8 mouse cellular contexts compared by ENCODE assay signal in genomic region chr8:56550558-56551360, GRCm38 (mm10). TPM values are rescaled to one million over a fixed set of nuclear protein-coding genes. Genes with fewer than 3 reads are reported as not detected.
A peak's percentile ranks its signal among the peaks of the same experiment; 100 is the strongest.
DNase-seq lines count a peak whose midpoint lies in the region; ATAC-seq and TF ChIP-seq lines count a peak whose summit lies in the region.

Cep44 (minus strand) TSS chr8:56551047.
Fbxo8 (plus strand) TSS chr8:56551090.

- H3K79me2 ChIP-seq in heart, adult 2 months (replicated peaks; ENCODE audit: control insufficient read depth, insufficient read depth, low read length) = no peaks in the 10 kb centered on the region

- no peak for TF ChIP-seq CTCF in heart, adult 2 months (IDR thresholded peaks at IDR 0.05)

- H3K9ac ChIP-seq in embryonic facial prominence, embryonic 14.5 days (ENCODE audit: low read depth, low read length) = peak within 1 kb of the TSS; percentile 80
- peak within 1 kb of the TSS; percentile 98 for H3K9ac ChIP-seq in heart, adult 2 months (ENCODE audit: low read depth, low read length)
- peak within 1 kb of the TSS; percentile 83 for H3K9ac ChIP-seq in limb, embryonic 13.5 days
- peak within 1 kb of the TSS; percentile 87 for H3K9ac ChIP-seq in midbrain, embryonic 16.5 days (ENCODE audit: low read depth, low read length)

- intact Hi-C loops in heart, adult 2 months (cut with DNase I) = loop anchor here (10.0 kb wide), 1 partner anchor 954 kb away; no protein-coding TSS in a partner anchor

- ATAC-seq in embryonic facial prominence, embryonic 14.5 days (ENCODE audit: low read depth) = peak; percentile 91
- ATAC-seq in limb, embryonic 13.5 days (ENCODE audit: low FRiP score, low read depth) = peak; percentile 89
- ATAC-seq in midbrain, embryonic 16.5 days = peak; percentile 96

- H3K27ac ChIP-seq in embryonic facial prominence, embryonic 14.5 days (replicated peaks; ENCODE audit: low read depth, low read length) = peak within 1 kb of the TSS; percentile 89
- peak within 1 kb of the TSS; percentile 95 for H3K27ac ChIP-seq in heart, adult 2 months
- peak within 1 kb of the TSS; percentile 83 for H3K27ac ChIP-seq in limb, embryonic 13.5 days
- peak within 1 kb of the TSS; percentile 82 for H3K27ac ChIP-seq in midbrain, embryonic 16.5 days (ENCODE audit: low read length)

- H3K9me3 ChIP-seq in embryonic facial prominence, embryonic 14.5 days (ENCODE audit: control insufficient read depth, low read length) = no peaks in the 10 kb centered on the region
- no peaks in the 10 kb centered on the region for H3K9me3 ChIP-seq in limb, embryonic 13.5 days
- H3K9me3 ChIP-seq in midbrain, embryonic 16.5 days (replicated peaks; ENCODE audit: control insufficient read depth, low read length, poor library complexity, severe bottlenecking) = no peaks in the 10 kb centered on the region

- TF ChIP-seq POLR2A in heart, adult 2 months (IDR thresholded peaks at IDR 0.05; ENCODE audit: insufficient read depth, low read depth, low read length) = peak; percentile 66

- no peaks in the 10 kb centered on the region for H3K27me3 ChIP-seq in embryonic facial prominence, embryonic 14.5 days (replicated peaks; ENCODE audit: control insufficient read depth, insufficient read depth, low read length)
- no peaks in the 10 kb centered on the region for H3K27me3 ChIP-seq in heart, adult 2 months (ENCODE audit: control insufficient read depth, insufficient read depth, low read length)
- no peaks in the 10 kb centered on the region for H3K27me3 ChIP-seq in limb, embryonic 13.5 days
- H3K27me3 ChIP-seq in midbrain, embryonic 16.5 days (ENCODE audit: control insufficient read depth, insufficient read depth, low read depth, low read length) = no peaks in the 10 kb centered on the region

- peak within 1 kb of the TSS; percentile 80 for H3K4me3 ChIP-seq in embryonic facial prominence, embryonic 14.5 days (ENCODE audit: low read depth, low read length)
- H3K4me3 ChIP-seq in heart, adult 2 months = peak within 1 kb of the TSS; percentile 86
- H3K4me3 ChIP-seq in limb, embryonic 13.5 days = peak within 1 kb of the TSS; percentile 94
- peak within 1 kb of the TSS; percentile 82 for H3K4me3 ChIP-seq in midbrain, embryonic 16.5 days (ENCODE audit: low read depth, low read length)

- WGBS in embryonic facial prominence, embryonic 14.5 days = under 1% methylated on average over 44 of the region's 53 CpGs
- under 1% methylated on average over 53 of the region's 53 CpGs for WGBS in heart, adult 2 months
- under 1% methylated on average over 53 of the region's 53 CpGs for WGBS in limb, embryonic 13.5 days
- WGBS in midbrain, embryonic 16.5 days = 0% methylated on average over 53 of the region's 53 CpGs

- peaks cover 12% of the 10 kb centered on the region for H3K4me1 ChIP-seq in embryonic facial prominence, embryonic 14.5 days (ENCODE audit: control insufficient read depth, insufficient read depth, low read length)
- peaks cover 7% of the 10 kb centered on the region for H3K4me1 ChIP-seq in heart, adult 2 months (ENCODE audit: control insufficient read depth, insufficient read depth, low read length)
- H3K4me1 ChIP-seq in limb, embryonic 13.5 days = peaks cover 12% of the 10 kb centered on the region
- peaks cover 16% of the 10 kb centered on the region for H3K4me1 ChIP-seq in midbrain, embryonic 16.5 days (ENCODE audit: control insufficient read depth, insufficient read depth, low read length)

- H3K4me2 ChIP-seq in embryonic facial prominence, embryonic 14.5 days (ENCODE audit: low read depth, low read length) = peak within 1 kb of the TSS; percentile 59
- H3K4me2 ChIP-seq in limb, embryonic 13.5 days (replicated peaks) = peak within 1 kb of the TSS; percentile 72
- peak within 1 kb of the TSS; percentile 86 for H3K4me2 ChIP-seq in midbrain, embryonic 16.5 days (ENCODE audit: low read length)

- H3K36me3 ChIP-seq in embryonic facial prominence, embryonic 14.5 days (ENCODE audit: control insufficient read depth, insufficient read depth, low read length) = no peaks in the 10 kb centered on the region
- peaks cover 9% of the 10 kb centered on the region for H3K36me3 ChIP-seq in heart, adult 2 months (ENCODE audit: control insufficient read depth, insufficient read depth, low read length)
- H3K36me3 ChIP-seq in limb, embryonic 13.5 days = peaks cover 6% of the 10 kb centered on the region; the same call in 1 of the 2 replicates
- H3K36me3 ChIP-seq in midbrain, embryonic 16.5 days (ENCODE audit: control insufficient read depth, insufficient read depth, low read length) = no peaks in the 10 kb centered on the region

- peak; percentile 79 for DNase-seq in 3T3-L1 (ENCODE audit: low read depth, low spot score)
- peak; percentile 30 to 48 for DNase-seq in adrenal gland, postnatal 4 days (ENCODE audit: low spot score in 2 of 2)
- DNase-seq in embryonic facial prominence, embryonic 14.5 days (ENCODE audit: low spot score) = peak; percentile 97
- DNase-seq in heart, adult 2 months = peak; percentile 82 to 86
- DNase-seq in kidney, adult 8-10 months = peak; percentile 76 to 82
- DNase-seq in spleen, postnatal 10 days (ENCODE audit: low spot score in 2 of 2) = peak; percentile 78 to 86

- TF ChIP-seq EP300 in heart, adult 2 months (IDR thresholded peaks at IDR 0.05; ENCODE audit: insufficient read depth, low read depth, low read length) = no peak

RNA-seq across cellular contexts. Expression of gene Cep44, which starts in this region (rescaled TPM):
- total RNA-seq in adrenal gland, postnatal 4 days (2021) = 10 to 100 TPM; 38.1 to 45.4 TPM
- polyA plus RNA-seq in embryonic facial prominence, embryonic 14.5 days (2014; fragmentation: Nextera tagmentation; extraction: Ambion mirVana) = 25.9 and 31.1 TPM in 2 replicates
- total RNA-seq in heart, adult 2 months (2021) = 10 to 100 TPM; 10.2 to 12.2 TPM
- polyA plus RNA-seq in heart, adult 2 months (2012; rRNA removed) = 6.5 and 11.9 TPM in 2 replicates
- polyA plus RNA-seq in limb, embryonic 13.5 days (2015; fragmentation: Nextera tagmentation; extraction: Ambion mirVana) = 38.9 and 42.7 TPM in 2 replicates
- polyA plus RNA-seq in midbrain, embryonic 16.5 days (2015; fragmentation: Nextera tagmentation; extraction: Ambion mirVana) = 21.7 and 23.1 TPM in 2 replicates

RNA-seq across cellular contexts. Expression of gene Fbxo8, which starts in this region (rescaled TPM):
- total RNA-seq in adrenal gland, postnatal 4 days (2021) = 10 to 100 TPM; 44.3 to 45.2 TPM
- 35.7 and 37.4 TPM in 2 replicates for polyA plus RNA-seq in embryonic facial prominence, embryonic 14.5 days (2014; fragmentation: Nextera tagmentation; extraction: Ambion mirVana)
- 10 to 100 TPM; 48.2 to 56.1 TPM for total RNA-seq in heart, adult 2 months (2021)
- polyA plus RNA-seq in heart, adult 2 months (2012; rRNA removed) = 22.2 and 32.7 TPM in 2 replicates
- polyA plus RNA-seq in limb, embryonic 13.5 days (2015; fragmentation: Nextera tagmentation; extraction: Ambion mirVana) = 37.1 and 38.1 TPM in 2 replicates
- 39.4 and 41.3 TPM in 2 replicates for polyA plus RNA-seq in midbrain, embryonic 16.5 days (2015; fragmentation: Nextera tagmentation; extraction: Ambion mirVana)

Comparison
In these comparisons a context has a peak if more than half of its experiments do, and no peak if none do; other contexts are left out.
1. Peak in every context shown above with its lines: DNase-seq, ATAC-seq, H3K4me3 ChIP-seq and H3K27ac ChIP-seq.
2. DNase-seq: peak in every context shown above with its lines; median percentile 97 in embryonic facial prominence, embryonic 14.5 days; 84 in heart, adult 2 months; 82 in spleen, postnatal 10 days; 79 in 3T3-L1; 79 in kidney, adult 8-10 months; 39 in adrenal gland, postnatal 4 days.